Mouse (Mus musculus): Measurements from ENCODE around the gene Sestd1. TPM values are rescaled to one million over a fixed set of nuclear protein-coding genes. Genes with fewer than 3 reads are reported as not detected.
A peak's percentile ranks its signal among the peaks of the same experiment; 100 is the strongest.

Sestd1 gene
- total RNA-seq (2021), result 1 to 10 TPM; 7.9 to 9.7 TPM
- long read RNA-seq, experiment 1, partial matches to known transcripts, result 0 of 8 reads
- long read RNA-seq, experiment 1, other reads (novel, unspliced or antisense), result 6 of 8 reads
- long read RNA-seq, experiment 2, partial matches to known transcripts, result 0 of 9 reads
- long read RNA-seq, experiment 2, other reads (novel, unspliced or antisense), result 7 of 9 reads

- peak; percentile 70 for DNase-seq (ENCODE audit: low spot score)
Observed at GRCm38 (mm10) chr2:77280512-77281409, at the start of gene Sestd1. Sestd1 (minus strand) TSS chr2:77280592.

DNA sequence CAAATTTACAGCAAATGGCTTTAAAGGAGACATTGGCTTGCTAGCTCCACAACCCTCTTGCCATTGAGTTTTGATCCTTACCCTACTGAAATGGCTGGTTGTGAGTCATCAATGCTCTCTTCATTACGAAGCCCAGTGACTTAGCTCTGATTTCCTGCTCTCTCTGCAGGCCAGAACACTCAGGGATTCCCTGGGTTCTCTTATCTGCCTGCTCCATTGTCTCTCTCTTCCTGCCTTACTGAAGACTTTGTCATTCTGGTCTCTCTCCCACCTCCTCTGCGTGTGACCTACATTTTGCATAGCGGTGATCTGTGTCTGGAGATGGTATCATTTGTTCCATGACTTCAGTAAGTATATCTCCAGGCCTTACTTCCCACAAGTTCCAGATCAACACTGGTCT lies 46.9 kb upstream of the Sestd1 start:
- DNase-seq (ENCODE audit: low spot score), result no peak

DNA sequence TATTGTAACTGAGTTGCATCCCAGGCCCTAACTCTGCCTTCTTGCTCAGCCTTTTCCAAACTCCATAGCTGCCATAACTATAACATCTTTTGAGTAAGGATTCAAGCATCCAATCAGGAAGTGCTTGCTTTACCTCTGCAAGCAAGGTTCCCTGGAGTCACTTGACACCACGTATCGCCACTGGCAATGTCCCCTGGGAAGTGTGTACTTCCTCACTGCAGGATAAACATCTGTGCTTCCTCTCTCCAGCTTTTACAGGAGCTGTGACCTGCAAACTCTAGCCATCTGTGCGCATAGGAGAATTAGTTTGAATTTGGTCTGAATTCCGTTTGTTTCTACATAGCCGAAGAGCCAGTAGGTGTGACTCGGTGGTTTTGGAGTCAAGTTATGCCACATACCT lies 43.3 kb upstream of the Sestd1 start:
- DNase-seq (ENCODE audit: low spot score), result no peak

GRCm38 (mm10) chr2:77323156-77323555 lies 42.8 kb upstream of the Sestd1 start:
- no peak for DNase-seq (ENCODE audit: low spot score)

GRCm38 (mm10) chr2:77319196-77319595 lies 38.8 kb upstream of the Sestd1 start:
- no peak for DNase-seq (ENCODE audit: low spot score)

- DNase-seq (ENCODE audit: low spot score), result peak; percentile 87
Observed at GRCm38 (mm10) chr2:77316961-77317360, 36.6 kb upstream of the Sestd1 start.

DNA sequence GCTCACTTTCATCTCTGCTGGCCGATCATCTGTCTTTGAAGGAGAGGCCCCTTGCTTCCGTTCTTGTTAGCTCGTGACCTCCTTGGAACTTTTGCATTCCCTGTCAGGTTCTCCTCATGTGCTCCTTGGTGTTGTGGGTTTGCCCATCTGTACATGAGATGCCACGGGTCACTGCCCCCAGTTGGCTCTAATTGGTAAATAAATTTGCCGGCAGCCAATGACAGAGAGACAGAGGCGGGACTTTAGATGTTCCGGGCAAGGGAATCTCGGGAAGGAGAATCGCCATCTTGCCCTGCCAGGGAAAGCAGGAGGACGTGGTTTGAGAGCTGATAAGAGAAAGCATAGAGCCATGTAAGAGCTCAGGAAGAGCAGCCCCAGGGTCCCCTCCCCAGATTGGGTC lies 33.5 kb upstream of the Sestd1 start:
- DNase-seq (ENCODE audit: low spot score), result peak; percentile 69

GRCm38 (mm10) chr2:77312616-77313015 lies 32.2 kb upstream of the Sestd1 start:
- peak; percentile 62 for DNase-seq (ENCODE audit: low spot score)

DNA sequence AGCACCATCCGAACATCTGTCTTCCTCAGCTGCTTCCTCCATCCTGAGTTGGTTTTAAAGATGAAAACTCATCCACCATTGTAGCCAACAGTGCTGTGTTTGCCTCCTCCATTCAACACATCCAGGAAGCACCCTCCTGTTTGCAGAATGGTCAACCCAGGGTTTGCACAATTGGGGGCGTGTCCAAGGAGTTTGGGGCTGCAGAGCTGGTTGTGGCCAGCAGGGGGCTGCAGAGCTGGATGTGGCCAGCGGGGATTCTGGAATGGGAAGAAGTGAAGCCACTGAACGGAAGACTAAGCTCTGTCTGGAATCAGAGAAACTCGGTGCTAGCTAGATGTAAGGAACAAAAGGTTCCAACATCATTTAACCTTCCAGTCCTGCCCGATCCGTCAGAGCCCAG lies 28.9 kb upstream of the Sestd1 start:
- peak; percentile 85 for DNase-seq (ENCODE audit: low spot score)

DNA sequence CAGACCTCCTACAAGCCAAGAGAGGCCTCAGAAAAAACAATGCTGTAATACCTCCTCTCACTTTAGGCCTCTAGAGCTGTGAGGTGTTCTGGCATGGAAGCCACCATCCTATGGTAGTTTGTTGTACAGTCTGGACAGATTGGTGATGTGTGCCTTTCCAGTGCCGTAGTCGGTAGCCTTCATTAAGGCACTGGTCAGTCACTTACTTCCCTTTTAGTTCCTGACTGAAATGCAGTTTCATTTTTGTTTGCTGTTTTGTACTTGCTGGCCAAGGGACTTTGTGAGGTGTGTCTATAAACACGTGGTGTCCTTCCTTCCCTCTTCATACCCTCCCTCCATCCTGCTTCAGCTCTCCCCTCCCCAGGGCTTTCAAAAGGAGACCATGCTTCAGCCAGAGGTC lies 24.1 kb upstream of the Sestd1 start:
- DNase-seq (ENCODE audit: low spot score), result no peak

GRCm38 (mm10) chr2:77303716-77304115 lies 23.3 kb upstream of the Sestd1 start:
- DNase-seq (ENCODE audit: low spot score), result no peak

DNA sequence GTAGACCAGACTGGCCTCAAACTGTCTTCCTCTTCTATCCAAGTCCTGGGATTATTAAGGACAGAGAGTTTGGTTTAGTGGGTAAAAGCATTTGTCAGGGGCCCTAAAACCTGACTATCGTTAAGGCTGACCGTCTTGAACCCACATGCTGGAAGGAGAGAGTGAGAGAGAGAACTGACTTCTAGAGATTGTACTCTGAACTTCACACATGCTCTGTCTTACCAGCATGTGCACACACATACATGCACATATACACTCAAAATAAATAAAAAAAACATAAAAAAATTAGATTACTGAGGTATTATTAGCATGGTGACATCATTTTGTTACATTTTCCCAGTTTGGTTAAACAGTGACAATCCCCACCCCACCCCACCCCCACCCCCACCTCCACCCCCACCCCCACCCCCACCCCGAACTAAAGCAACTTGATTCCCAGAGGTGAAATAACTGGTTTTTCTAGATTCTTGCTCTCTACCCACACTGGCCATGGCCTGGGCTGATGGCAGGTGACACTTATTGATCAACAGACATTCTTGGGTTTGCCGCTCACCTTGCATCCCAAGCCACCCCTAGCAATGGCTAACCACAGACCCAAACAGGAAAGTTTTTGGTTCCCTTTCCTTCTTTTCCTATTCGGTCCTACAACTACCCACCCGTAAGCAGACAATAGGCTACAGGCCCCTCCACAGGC lies 22.4 kb upstream of the Sestd1 start:
- DNase-seq (ENCODE audit: low spot score), result no peak

- DNase-seq (ENCODE audit: low spot score), result no peak
Observed at GRCm38 (mm10) chr2:77301687-77302389, 21.4 kb upstream of the Sestd1 start.

DNA sequence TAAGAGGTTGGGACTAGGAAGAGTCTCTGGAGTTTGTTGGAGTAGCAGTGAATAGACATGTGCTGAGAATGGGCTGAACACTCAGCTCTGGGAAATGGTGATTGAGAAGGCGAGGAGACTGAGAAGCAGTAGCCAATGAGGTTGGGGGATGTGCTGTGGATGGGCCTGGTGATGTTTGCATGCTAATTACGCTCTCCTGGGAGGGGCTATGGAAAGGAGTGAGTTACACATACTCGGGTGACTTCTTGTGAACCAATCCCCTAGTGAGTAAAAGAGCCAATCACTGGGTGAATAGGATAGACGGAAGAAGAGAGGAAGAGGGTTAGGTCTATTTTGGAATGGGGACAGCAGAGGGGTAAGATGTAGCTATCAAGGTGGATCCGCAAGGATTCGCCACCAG lies 9.3 kb upstream of the Sestd1 start:
- DNase-seq (ENCODE audit: low spot score), result no peak

DNA sequence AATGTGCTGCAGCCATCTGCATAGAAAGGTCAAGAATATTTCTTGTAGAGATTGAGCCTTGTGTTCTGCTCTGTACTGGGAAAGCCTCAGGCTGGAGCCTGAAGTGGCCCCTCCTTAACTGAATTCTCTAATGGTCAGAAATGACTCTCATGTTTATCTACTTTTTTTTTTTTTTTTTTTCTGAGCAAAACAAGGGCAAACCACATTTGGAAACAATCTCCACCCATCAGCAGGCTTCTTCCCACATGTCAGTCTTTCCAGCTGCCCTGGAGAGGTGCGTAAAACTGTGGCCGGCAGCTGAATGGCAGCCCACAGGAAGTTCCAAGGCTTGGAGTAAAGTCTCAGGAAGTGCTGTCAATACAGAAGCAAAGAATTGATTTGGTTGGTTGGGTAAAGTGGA lies 6.4 kb upstream of the Sestd1 start:
- no peak for DNase-seq (ENCODE audit: low spot score)

DNA sequence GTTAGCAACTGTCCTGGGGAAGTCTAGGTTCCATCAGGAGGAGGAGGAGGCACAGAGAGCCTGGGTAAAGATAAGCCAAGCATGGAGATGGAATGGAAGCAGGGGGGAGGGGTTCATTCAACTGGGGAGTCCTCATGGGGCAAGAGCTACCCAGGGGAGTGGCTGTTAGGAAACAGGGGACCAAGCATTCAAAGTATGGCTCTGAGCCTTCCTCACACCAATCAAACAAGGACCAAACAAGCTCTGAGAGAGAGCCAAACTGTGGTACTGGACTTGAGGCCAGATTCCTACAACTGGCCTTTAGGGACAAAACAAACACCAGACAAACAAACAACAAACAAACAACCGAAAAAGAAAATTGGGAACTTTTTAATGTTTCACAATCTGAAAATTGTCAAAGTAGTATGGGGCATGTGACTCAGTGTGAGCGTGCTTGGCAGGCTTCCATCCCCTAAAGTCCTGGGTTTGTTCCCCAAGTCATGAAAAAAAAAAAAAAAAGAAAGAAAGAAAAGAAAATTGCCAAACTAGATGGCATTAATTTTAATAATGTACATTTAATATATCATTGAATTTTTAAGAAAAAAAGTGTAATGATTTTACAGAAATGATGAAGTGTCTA lies 4.0 kb upstream of the Sestd1 start:
- no peak for DNase-seq (ENCODE audit: low spot score)

GRCm38 (mm10) chr2:77279861-77280511 lies 406 bp downstream of the Sestd1 start:
- no peak for DNase-seq (ENCODE audit: low spot score)

DNA sequence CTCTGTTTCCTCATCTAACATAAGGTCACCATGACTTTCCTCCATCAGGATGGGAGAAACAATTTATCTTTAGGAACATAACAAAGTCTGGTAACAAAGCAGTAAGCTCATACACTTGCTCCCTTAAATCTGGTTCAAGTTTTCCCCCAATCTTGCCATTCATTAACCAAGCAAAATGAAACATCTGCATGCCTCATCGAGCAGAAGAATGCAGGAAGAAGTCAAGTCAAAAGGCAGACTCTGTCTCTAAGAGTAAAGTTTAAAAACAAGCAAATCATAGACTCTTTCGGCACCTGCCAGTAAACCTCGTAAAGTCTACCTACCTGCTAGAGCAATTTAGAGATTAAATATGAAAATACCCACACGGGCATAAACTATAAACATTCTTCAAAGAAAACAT lies 3.1 kb downstream of the Sestd1 start:
- no peak for DNase-seq (ENCODE audit: low spot score)

- DNase-seq (ENCODE audit: low spot score), result no peak
Observed at GRCm38 (mm10) chr2:77275851-77276250, 4.5 kb downstream of the Sestd1 start.

DNA sequence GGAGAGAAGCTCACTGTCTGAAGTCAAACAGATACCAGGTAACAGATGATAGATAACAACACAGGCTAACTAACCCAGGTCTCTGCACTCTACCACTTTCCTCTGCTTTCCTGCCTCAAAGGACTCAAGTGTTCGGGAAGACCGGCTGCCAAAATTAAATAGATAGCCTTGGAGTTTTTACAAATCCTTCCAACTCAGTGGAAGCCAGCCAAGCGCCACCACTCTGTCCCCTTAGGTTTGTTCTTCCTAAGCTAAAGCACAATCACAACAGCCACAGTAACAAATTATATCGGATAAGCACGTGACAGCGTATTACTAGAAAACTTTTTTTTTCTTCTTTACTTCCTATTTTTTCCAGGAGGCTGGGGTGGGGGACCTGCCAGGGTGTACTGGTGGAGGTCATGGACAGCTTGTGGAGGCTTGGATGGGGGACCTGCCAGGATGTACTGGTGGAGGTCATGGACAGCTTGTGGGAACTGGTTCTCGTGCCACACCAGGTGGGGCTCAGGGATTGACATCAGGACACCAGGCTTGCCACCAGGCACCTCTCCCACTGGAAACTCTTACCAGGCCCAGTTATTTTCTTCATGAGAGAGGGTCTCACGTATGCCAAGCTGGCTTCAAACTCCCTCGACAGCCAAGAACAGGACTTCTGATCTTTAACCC lies 5.3 kb downstream of the Sestd1 start:
- DNase-seq (ENCODE audit: low spot score), result peak; percentile 44
